Mouse (Mus musculus): ENCODE results near the gene Pacs2. TPM values are rescaled to one million over a fixed set of nuclear protein-coding genes. Genes with fewer than 3 reads are reported as not detected.

Gene Pacs2
- 25.9 and 33.7 TPM in 2 replicates for polyA plus RNA-seq (2011; ENCODE audit: insufficient read depth, insufficient read length, low replicate concordance, missing spikeins)

- peaks cover 12% of the 10 kb centered on the region; the same call in 1 of the 2 replicates for H3K4me1 ChIP-seq (ENCODE audit: control insufficient read depth, insufficient read depth, low read length)
- TF ChIP-seq POLR2A (IDR thresholded peaks at IDR 0.05; ENCODE audit: borderline replicate concordance, control insufficient read depth, low read depth, low read length) (peak; percentile 96; the same call in 1 of the 2 replicates), CTCF (IDR thresholded peaks at IDR 0.05; ENCODE audit: control insufficient read depth, insufficient read depth, low read length) (no peak)
- H3K4me3 ChIP-seq (replicated peaks; ENCODE audit: control insufficient read depth, low read depth, low read length) = peak within 1 kb of the TSS; percentile 98
- 9% methylated on average over 85 of the region's 85 CpGs for WGBS
- peak within 1 kb of the TSS; percentile 89 for H3K27ac ChIP-seq (ENCODE audit: control insufficient read depth, insufficient read depth, low read depth, low read length, poor library complexity)
These were observed at the start of gene Pacs2 for GRCm38 (mm10) chr12:113013604-113014558. Gene Pacs2 (plus strand): TSS chr12:113014508.

- WGBS = 93% methylated on average over 13 of the region's 13 CpGs
- Histone ChIP-seq H3K4me1 (ENCODE audit: control insufficient read depth, insufficient read depth, low read length) (no peaks in the 10 kb centered on the region), H3K4me3 (replicated peaks; ENCODE audit: control insufficient read depth, low read depth, low read length) (no peak overlapping the region), H3K27ac (ENCODE audit: control insufficient read depth, insufficient read depth, low read depth, low read length, poor library complexity) (no peak overlapping the region)
- TF ChIP-seq POLR2A (IDR thresholded peaks at IDR 0.05; ENCODE audit: borderline replicate concordance, control insufficient read depth, low read depth, low read length) = no peak
- TF ChIP-seq CTCF (IDR thresholded peaks at IDR 0.05; ENCODE audit: control insufficient read depth, insufficient read depth, low read length) = no peak
These were observed 48.5 kb upstream of the Pacs2 start for GRCm38 (mm10) chr12:112965783-112966182.

- H3K27ac ChIP-seq (ENCODE audit: control insufficient read depth, insufficient read depth, low read depth, low read length, poor library complexity) = no peak overlapping the region
- 91% methylated on average over 8 of the region's 8 CpGs for WGBS
- H3K4me1 ChIP-seq (ENCODE audit: control insufficient read depth, insufficient read depth, low read length) = no peaks in the 10 kb centered on the region
- H3K4me3 ChIP-seq (replicated peaks; ENCODE audit: control insufficient read depth, low read depth, low read length) = no peak overlapping the region
- TF ChIP-seq POLR2A (IDR thresholded peaks at IDR 0.05; ENCODE audit: borderline replicate concordance, control insufficient read depth, low read depth, low read length) = no peak
- TF ChIP-seq CTCF (IDR thresholded peaks at IDR 0.05; ENCODE audit: control insufficient read depth, insufficient read depth, low read length) = no peak
These were observed 45.4 kb upstream of the Pacs2 start for GRCm38 (mm10) chr12:112968943-112969342.

GRCm38 (mm10) chr12:112969616-112970015 lies 44.7 kb upstream of the Pacs2 start:
- no peak overlapping the region for H3K4me3 ChIP-seq (replicated peaks; ENCODE audit: control insufficient read depth, low read depth, low read length)
- H3K27ac ChIP-seq (ENCODE audit: control insufficient read depth, insufficient read depth, low read depth, low read length, poor library complexity) = no peak overlapping the region
- TF ChIP-seq CTCF (IDR thresholded peaks at IDR 0.05; ENCODE audit: control insufficient read depth, insufficient read depth, low read length) = no peak
- TF ChIP-seq POLR2A (IDR thresholded peaks at IDR 0.05; ENCODE audit: borderline replicate concordance, control insufficient read depth, low read depth, low read length) = no peak
- 80% methylated on average over 6 of the region's 6 CpGs for WGBS
- H3K4me1 ChIP-seq (ENCODE audit: control insufficient read depth, insufficient read depth, low read length) = no peaks in the 10 kb centered on the region

- 90% methylated on average over 9 of the region's 9 CpGs for WGBS
- no peaks in the 10 kb centered on the region; the same call in 1 of the 2 replicates for H3K4me1 ChIP-seq (ENCODE audit: control insufficient read depth, insufficient read depth, low read length)
- TF ChIP-seq POLR2A (IDR thresholded peaks at IDR 0.05; ENCODE audit: borderline replicate concordance, control insufficient read depth, low read depth, low read length) (no peak), CTCF (IDR thresholded peaks at IDR 0.05; ENCODE audit: control insufficient read depth, insufficient read depth, low read length) (no peak)
These were observed 39.6 kb upstream of the Pacs2 start for GRCm38 (mm10) chr12:112974736-112975135.

GRCm38 (mm10) chr12:112976371-112977073 lies 37.8 kb upstream of the Pacs2 start, which contains the start of gene Btbd6:
Gene Btbd6 (plus strand): TSS chr12:112976482.
- under 1% methylated on average over 80 of the region's 80 CpGs for WGBS
- H3K4me1 ChIP-seq (ENCODE audit: control insufficient read depth, insufficient read depth, low read length) = no peaks in the 10 kb centered on the region; the same call in 1 of the 2 replicates
- peak; percentile 35; the same call in 1 of the 2 replicates for TF ChIP-seq CTCF (IDR thresholded peaks at IDR 0.05; ENCODE audit: control insufficient read depth, insufficient read depth, low read length)
- peak; percentile 52; the same call in 1 of the 2 replicates for TF ChIP-seq POLR2A (IDR thresholded peaks at IDR 0.05; ENCODE audit: borderline replicate concordance, control insufficient read depth, low read depth, low read length)
- peak within 1 kb of the TSS; percentile 79 for H3K27ac ChIP-seq (ENCODE audit: control insufficient read depth, insufficient read depth, low read depth, low read length, poor library complexity)
- peak within 1 kb of the TSS; percentile 80 for H3K4me3 ChIP-seq (replicated peaks; ENCODE audit: control insufficient read depth, low read depth, low read length)

More at GRCm38 (mm10) chr12:112974736-112975135, 39.6 kb upstream of the Pacs2 start:
- H3K27ac ChIP-seq (ENCODE audit: control insufficient read depth, insufficient read depth, low read depth, low read length, poor library complexity) = no peak overlapping the region
- H3K4me3 ChIP-seq (replicated peaks; ENCODE audit: control insufficient read depth, low read depth, low read length) = no peak overlapping the region

GRCm38 (mm10) chr12:112977156-112977555 lies 37.2 kb upstream of the Pacs2 start:
- Histone ChIP-seq H3K4me3 (replicated peaks; ENCODE audit: control insufficient read depth, low read depth, low read length) (peak overlapping the region; percentile 80), H3K27ac (ENCODE audit: control insufficient read depth, insufficient read depth, low read depth, low read length, poor library complexity) (no peak overlapping the region; the same call in 1 of the 2 replicates), H3K4me1 (ENCODE audit: control insufficient read depth, insufficient read depth, low read length) (no peaks in the 10 kb centered on the region; the same call in 1 of the 2 replicates)
- TF ChIP-seq POLR2A (IDR thresholded peaks at IDR 0.05; ENCODE audit: borderline replicate concordance, control insufficient read depth, low read depth, low read length) (no peak), CTCF (IDR thresholded peaks at IDR 0.05; ENCODE audit: control insufficient read depth, insufficient read depth, low read length) (no peak)
- 79% methylated on average over 12 of the region's 12 CpGs for WGBS
